In genomic region chr7:100818401-100819064, GRCm38 (mm10) we compare ENCODE assay signal across 9 mouse cellular contexts. TPM values are rescaled to one million over a fixed set of nuclear protein-coding genes. Genes with fewer than 3 reads are reported as not detected.
A peak's percentile ranks its signal among the peaks of the same experiment; 100 is the strongest.
DNase-seq lines count a peak whose midpoint lies in the region; ATAC-seq and TF ChIP-seq lines count a peak whose summit lies in the region.
"Had no signal": no experiment of that assay in that cellular context is flagged by ENCODE, and none has a peak within 500 bp of the region (broad histone marks: within the 10 kb centered on the region; RNA-seq: fewer than 3 reads in every experiment).

No protein-coding gene starts in this region.

- H3K27ac ChIP-seq in hindbrain, postnatal 0 days: no peak overlapping the region
- H3K27ac ChIP-seq in hindbrain, embryonic 10.5 days: no peak overlapping the region
- no peak overlapping the region for H3K27ac ChIP-seq in thymus, adult 2 months (ENCODE audit: control insufficient read depth, insufficient read depth, low read length)
- H3K27ac ChIP-seq in forebrain, embryonic 15.5 days (replicated peaks): no peak overlapping the region

- no peaks in the 10 kb centered on the region for H3K36me3 ChIP-seq in hindbrain, postnatal 0 days (ENCODE audit: insufficient read depth, low read length)
- no peaks in the 10 kb centered on the region for H3K36me3 ChIP-seq in hindbrain, embryonic 10.5 days
- no peaks in the 10 kb centered on the region for H3K36me3 ChIP-seq in thymus, adult 2 months (ENCODE audit: control insufficient read depth, insufficient read depth, low read length)
- no peaks in the 10 kb centered on the region for H3K36me3 ChIP-seq in splenic B cell, adult 2 months (ENCODE audit: control insufficient read depth, insufficient read depth, low read length, poor library complexity, severe bottlenecking)
- H3K36me3 ChIP-seq in forebrain, embryonic 15.5 days: no peaks in the 10 kb centered on the region; the same call in 1 of the 2 replicates

- no peak for ATAC-seq in hindbrain, postnatal 0 days
- no peak for ATAC-seq in forebrain, embryonic 15.5 days (replicated peaks)

- no peak overlapping the region for H3K4me3 ChIP-seq in hindbrain, postnatal 0 days (ENCODE audit: low read length)
- no peak overlapping the region for H3K4me3 ChIP-seq in hindbrain, embryonic 10.5 days
- H3K4me3 ChIP-seq in thymus, adult 2 months (ENCODE audit: control insufficient read depth, insufficient read depth, low read length): no peak overlapping the region
- no peak overlapping the region for H3K4me3 ChIP-seq in forebrain, embryonic 15.5 days

- 0 out of 2 replicates have a peak, but pooled peaks cover 6% of the 10 kb centered on the region for H3K4me1 ChIP-seq in hindbrain, postnatal 0 days (ENCODE audit: insufficient read depth, low read length)
- peaks cover 20% of the 10 kb centered on the region for H3K4me1 ChIP-seq in hindbrain, embryonic 10.5 days (replicated peaks)
- H3K4me1 ChIP-seq in thymus, adult 2 months (replicated peaks; ENCODE audit: control insufficient read depth, insufficient read depth, low read length): no peaks in the 10 kb centered on the region
- H3K4me1 ChIP-seq in forebrain, embryonic 15.5 days: peaks cover 19% of the 10 kb centered on the region

- TF ChIP-seq CTCF in hindbrain, postnatal 0 days (IDR thresholded peaks at IDR 0.05; ENCODE audit: low read depth): peak; percentile 63
- TF ChIP-seq CTCF in thymus, adult 2 months (IDR thresholded peaks at IDR 0.05; ENCODE audit: borderline replicate concordance, control insufficient read depth, extremely low read depth, insufficient read depth, low read length, poor library complexity): no peak
- TF ChIP-seq CTCF in brain, embryonic 14.5 days (IDR thresholded peaks at IDR 0.05; ENCODE audit: borderline replicate concordance, extremely low read depth, insufficient read depth, insufficient read length): peak; percentile 46; the same call in 1 of the 2 replicates

- no peak overlapping the region for H3K9ac ChIP-seq in hindbrain, postnatal 0 days (replicated peaks; ENCODE audit: low read length)
- H3K9ac ChIP-seq in forebrain, embryonic 15.5 days (replicated peaks): no peak overlapping the region

- TF ChIP-seq POLR2A in thymus, adult 2 months (IDR thresholded peaks at IDR 0.05; ENCODE audit: control insufficient read depth, extremely low read depth, insufficient read depth, low read length, poor library complexity): no peak
- TF ChIP-seq POLR2A in brain, embryonic 14.5 days (IDR thresholded peaks at IDR 0.05; ENCODE audit: borderline replicate concordance, extremely low read depth, insufficient read depth, insufficient read length, poor library complexity, severe bottlenecking): no peak

- H3K27me3 ChIP-seq in hindbrain, postnatal 0 days (ENCODE audit: insufficient read depth, low read length): no peaks in the 10 kb centered on the region
- no peaks in the 10 kb centered on the region for H3K27me3 ChIP-seq in hindbrain, embryonic 10.5 days (ENCODE audit: insufficient read depth, poor library complexity, severe bottlenecking)
- H3K27me3 ChIP-seq in thymus, adult 2 months (ENCODE audit: control insufficient read depth, insufficient read depth, low read length): no peaks in the 10 kb centered on the region
- no peaks in the 10 kb centered on the region for H3K27me3 ChIP-seq in splenic B cell, adult 2 months (ENCODE audit: control insufficient read depth, insufficient read depth, low read length, poor library complexity, severe bottlenecking)
- no peaks in the 10 kb centered on the region for H3K27me3 ChIP-seq in forebrain, embryonic 15.5 days

- WGBS in hindbrain, postnatal 0 days: 91% methylated on average over 4 of the region's 4 CpGs
- 88% methylated on average over 4 of the region's 4 CpGs for WGBS in hindbrain, embryonic 10.5 days
- WGBS in thymus, adult 2 months: 88% methylated on average over 4 of the region's 4 CpGs
- 93% methylated on average over 4 of the region's 4 CpGs for WGBS in forebrain, embryonic 15.5 days

- DNase-seq in hindbrain, postnatal 0 days (ENCODE audit: low spot score): no peak
- DNase-seq in hindbrain, embryonic 10.5 days (ENCODE audit: low spot score): no peak
- peak; percentile 10 for DNase-seq in thymus, adult 2 months
- DNase-seq in thymus, postnatal 10 days (ENCODE audit: low spot score in 2 of 2): no peak
- DNase-seq in brain, embryonic 14.5 days (ENCODE audit: low read depth): peak; percentile 55
- DNase-seq in splenic B cell, adult 2 months (ENCODE audit: low read depth, low spot score): peak; percentile 33
- DNase-seq: gastrocnemius, postnatal 25 days; right cerebral cortex, postnatal 14 days had no signal

- H3K4me2 ChIP-seq in hindbrain, postnatal 0 days (ENCODE audit: low read depth, low read length): no peak overlapping the region
- H3K4me2 ChIP-seq in forebrain, embryonic 15.5 days (replicated peaks): no peak overlapping the region

- no peaks in the 10 kb centered on the region for H3K9me3 ChIP-seq in hindbrain, postnatal 0 days (ENCODE audit: low read length)
- H3K9me3 ChIP-seq in hindbrain, embryonic 10.5 days: no peaks in the 10 kb centered on the region
- H3K9me3 ChIP-seq in forebrain, embryonic 15.5 days: no peaks in the 10 kb centered on the region

RNA-seq across cellular contexts. Expression of gene Relt, which starts 44.7 kb away (rescaled TPM):
- total RNA-seq in hindbrain, postnatal 0 days (2014; rRNA removed): 10.5 and 12.2 TPM in 2 replicates
- 5.0 and 6.2 TPM in 2 replicates for polyA plus RNA-seq in hindbrain, postnatal 0 days (2015; fragmentation: Nextera tagmentation; extraction: Ambion mirVana)
- 3.6 and 4.8 TPM in 2 replicates for polyA plus RNA-seq in hindbrain, embryonic 10.5 days (2016; fragmentation: Nextera tagmentation; extraction: Ambion mirVana)
- 77.5 and 82.0 TPM in 2 replicates for polyA plus RNA-seq in thymus, adult 2 months (2012; rRNA removed)
- polyA plus RNA-seq in brain, embryonic 14.5 days (2012; rRNA removed): 6.2 and 7.2 TPM in 2 replicates
- 3.8 and 4.3 TPM in 2 replicates for polyA plus RNA-seq in forebrain, embryonic 15.5 days (2015; fragmentation: Nextera tagmentation; extraction: Ambion mirVana)

Comparison
In these comparisons a context has a peak if more than half of its experiments do, and no peak if none do; other contexts are left out.
1. DNase-seq: peak in thymus, adult 2 months (single experiment), brain, embryonic 14.5 days (single experiment) and splenic B cell, adult 2 months (single experiment); none in hindbrain, postnatal 0 days (single experiment), hindbrain, embryonic 10.5 days (single experiment) and thymus, postnatal 10 days (0 of 2).